Mouse (Mus musculus): ENCODE data around the gene Comt. TPM values are rescaled to one million over a fixed set of nuclear protein-coding genes. Genes with fewer than 3 reads are reported as not detected.

Gene Comt
- polyA plus RNA-seq, 2 experiments: 69.8 to 73.8 TPM

- no peaks in the 10 kb centered on the region for H3K27me3 ChIP-seq (ENCODE audit: control insufficient read depth, insufficient read depth, low read length)
- no peak overlapping the region for H3K4me3 ChIP-seq (ENCODE audit: insufficient read depth in 1 of 2, low read depth in 2 of 2, low read length in 2 of 2)
- no peak for ATAC-seq (ENCODE audit: insufficient read depth)
- no peak overlapping the region for H3K27ac ChIP-seq
- no peak overlapping the region for H3K4me2 ChIP-seq (ENCODE audit: low read depth)
- H3K9ac ChIP-seq (replicated peaks): no peak overlapping the region
- TF ChIP-seq EP300 (IDR thresholded peaks at IDR 0.05; ENCODE audit: low read depth): no peak
- no peak for TF ChIP-seq CTCF (IDR thresholded peaks at IDR 0.05; ENCODE audit: low read depth)
- no peaks in the 10 kb centered on the region for H3K36me3 ChIP-seq (replicated peaks; ENCODE audit: control insufficient read depth, insufficient read depth, low read depth)
- 64% methylated on average over 6 of the region's 6 CpGs for WGBS (ENCODE audit: insufficient replicate concordance)
- H3K4me1 ChIP-seq (replicated peaks; ENCODE audit: control insufficient read depth in 2 of 2, insufficient read depth in 2 of 2, low read length in 1 of 2): peaks cover 10 to 15% of the 10 kb centered on the region in 2 experiments
- no peaks in the 10 kb centered on the region for H3K9me3 ChIP-seq (ENCODE audit: control insufficient read depth, low read length)
- no peak for DNase-seq (ENCODE audit: low read depth in 3 of 3, low spot score in 3 of 3)
Measured at GRCm38 (mm10) chr16:18381621-18382258, 44.9 kb downstream of the Comt start.

GRCm38 (mm10) chr16:18380495-18381063, 46.1 kb downstream of the Comt start:
- ATAC-seq (ENCODE audit: insufficient read depth) (no peak), DNase-seq (ENCODE audit: low read depth in 3 of 3, low spot score in 3 of 3) (no peak)
- Histone ChIP-seq H3K36me3 (replicated peaks; ENCODE audit: control insufficient read depth, insufficient read depth, low read depth) (no peaks in the 10 kb centered on the region), H3K27ac (no peak overlapping the region), H3K9ac (replicated peaks) (no peak overlapping the region), H3K4me2 (ENCODE audit: low read depth) (no peak overlapping the region), H3K4me1 (replicated peaks; ENCODE audit: control insufficient read depth in 2 of 2, insufficient read depth in 2 of 2, low read length in 1 of 2) (peaks cover 7 to 12% of the 10 kb centered on the region in 2 experiments), H3K9me3 (ENCODE audit: control insufficient read depth, low read length) (no peaks in the 10 kb centered on the region), H3K27me3 (ENCODE audit: control insufficient read depth, insufficient read depth, low read length) (no peaks in the 10 kb centered on the region), H3K4me3 (ENCODE audit: insufficient read depth in 1 of 2, low read depth in 2 of 2, low read length in 2 of 2) (no peak overlapping the region)
- TF ChIP-seq CTCF (IDR thresholded peaks at IDR 0.05; ENCODE audit: low read depth) (no peak), EP300 (IDR thresholded peaks at IDR 0.05; ENCODE audit: low read depth) (no peak)
- WGBS (ENCODE audit: insufficient replicate concordance): 66% methylated on average over 6 of the region's 6 CpGs

- Histone ChIP-seq H3K4me3 (ENCODE audit: insufficient read depth in 1 of 2, low read depth in 2 of 2, low read length in 2 of 2) (no peak overlapping the region), H3K36me3 (replicated peaks; ENCODE audit: control insufficient read depth, insufficient read depth, low read depth) (no peaks in the 10 kb centered on the region), H3K4me1 (replicated peaks; ENCODE audit: control insufficient read depth in 2 of 2, insufficient read depth in 2 of 2, low read length in 1 of 2) (peaks cover 7 to 12% of the 10 kb centered on the region in 2 experiments), H3K27ac (no peak overlapping the region), H3K27me3 (ENCODE audit: control insufficient read depth, insufficient read depth, low read length) (no peaks in the 10 kb centered on the region), H3K9me3 (ENCODE audit: control insufficient read depth, low read length) (no peaks in the 10 kb centered on the region), H3K9ac (replicated peaks) (no peak overlapping the region), H3K4me2 (ENCODE audit: low read depth) (no peak overlapping the region)
- DNase-seq (ENCODE audit: low read depth in 3 of 3, low spot score in 3 of 3) (no peak), ATAC-seq (ENCODE audit: insufficient read depth) (no peak)
- 67% methylated on average over 8 of the region's 8 CpGs for WGBS (ENCODE audit: insufficient replicate concordance)
- TF ChIP-seq EP300 (IDR thresholded peaks at IDR 0.05; ENCODE audit: low read depth): no peak
- no peak for TF ChIP-seq CTCF (IDR thresholded peaks at IDR 0.05; ENCODE audit: low read depth)
Measured at GRCm38 (mm10) chr16:18379338-18380001, 47.2 kb downstream of the Comt start.

- Histone ChIP-seq H3K4me2 (ENCODE audit: low read depth) (no peak overlapping the region), H3K27ac (no peak overlapping the region), H3K9me3 (ENCODE audit: control insufficient read depth, low read length) (no peaks in the 10 kb centered on the region), H3K4me3 (ENCODE audit: insufficient read depth in 1 of 2, low read depth in 2 of 2, low read length in 2 of 2) (no peak overlapping the region), H3K27me3 (ENCODE audit: control insufficient read depth, insufficient read depth, low read length) (no peaks in the 10 kb centered on the region), H3K9ac (replicated peaks) (no peak overlapping the region), H3K36me3 (replicated peaks; ENCODE audit: control insufficient read depth, insufficient read depth, low read depth) (no peaks in the 10 kb centered on the region), H3K4me1 (replicated peaks; ENCODE audit: control insufficient read depth in 2 of 2, insufficient read depth in 2 of 2, low read length in 1 of 2) (peaks cover 7 to 12% of the 10 kb centered on the region in 2 experiments)
- 31% methylated on average over 1 of the region's 1 CpGs for WGBS (ENCODE audit: insufficient replicate concordance)
- ATAC-seq (ENCODE audit: insufficient read depth) (no peak), DNase-seq (ENCODE audit: low read depth in 3 of 3, low spot score in 3 of 3) (no peak)
- TF ChIP-seq EP300 (IDR thresholded peaks at IDR 0.05; ENCODE audit: low read depth) (no peak), CTCF (IDR thresholded peaks at IDR 0.05; ENCODE audit: low read depth) (no peak)
Measured at GRCm38 (mm10) chr16:18378489-18378888, 48.2 kb downstream of the Comt start.

- H3K27ac ChIP-seq: no peak overlapping the region; the same call in 1 of the 2 replicates
- ATAC-seq (ENCODE audit: insufficient read depth): peak; percentile 70; the same call in 1 of the 2 replicates
- H3K4me3 ChIP-seq (ENCODE audit: insufficient read depth in 1 of 2, low read depth in 2 of 2, low read length in 2 of 2): no peak overlapping the region
- TF ChIP-seq EP300 (IDR thresholded peaks at IDR 0.05; ENCODE audit: low read depth) (no peak), CTCF (IDR thresholded peaks at IDR 0.05; ENCODE audit: low read depth) (no peak)
- H3K9ac ChIP-seq (replicated peaks): no peak overlapping the region; the same call in 1 of the 2 replicates
- H3K4me2 ChIP-seq (ENCODE audit: low read depth): no peak overlapping the region
- 18% methylated on average over 3 of the region's 3 CpGs for WGBS (ENCODE audit: insufficient replicate concordance)
- DNase-seq (ENCODE audit: low read depth in 3 of 3, low spot score in 3 of 3): no peak
- H3K9me3 ChIP-seq (ENCODE audit: control insufficient read depth, low read length): no peaks in the 10 kb centered on the region
- no peaks in the 10 kb centered on the region for H3K27me3 ChIP-seq (ENCODE audit: control insufficient read depth, insufficient read depth, low read length)
- H3K36me3 ChIP-seq (replicated peaks; ENCODE audit: control insufficient read depth, insufficient read depth, low read depth): no peaks in the 10 kb centered on the region
- H3K4me1 ChIP-seq (replicated peaks; ENCODE audit: control insufficient read depth in 2 of 2, insufficient read depth in 2 of 2, low read length in 1 of 2): peaks cover 7 to 12% of the 10 kb centered on the region in 2 experiments
Measured at GRCm38 (mm10) chr16:18377203-18377602, 49.4 kb downstream of the Comt start.

All from liver, embryonic 14.5 days (tissue).